Mouse (Mus musculus): ENCODE measurements around the gene Chrnb1. TPM values are rescaled to one million over a fixed set of nuclear protein-coding genes. Genes with fewer than 3 reads are reported as not detected.

Chrnb1 gene
- total RNA-seq, 2 experiments from 2014 or later, result 0.36 TPM; not detected in 1

DNA sequence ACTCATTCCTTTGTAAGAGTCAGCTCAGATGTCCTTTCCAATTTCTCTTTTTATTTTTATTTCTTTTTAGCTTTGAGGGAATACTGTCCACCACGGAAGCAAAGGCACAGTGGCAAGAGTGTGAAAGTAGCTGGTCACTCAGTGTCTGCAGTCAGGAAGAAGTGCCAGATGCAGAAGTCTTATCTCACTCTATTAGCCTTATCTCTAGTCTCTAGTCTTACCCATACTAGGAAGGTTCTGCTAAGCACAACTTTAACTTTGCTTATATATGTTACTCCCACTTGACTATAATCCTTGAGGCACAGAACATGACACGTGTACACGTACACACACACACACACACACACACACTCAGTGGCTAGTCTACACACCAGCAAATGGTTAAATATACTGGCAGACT is 44.1 kb downstream of the Chrnb1 start:
- ATAC-seq (ENCODE audit: poor library complexity, severe bottlenecking), result no peak

Other genes starting within 250 kb of the Chrnb1 start
Only the 30 nearest of the 45 such genes appear.
- gene Fxr2, start 163.0 kb downstream of the Chrnb1 start, total RNA-seq (2015), result 25.3 and 29.0 TPM in 2 replicates
- gene Fxr2, start 163.0 kb downstream of the Chrnb1 start, total RNA-seq (2017), result 33.3 and 36.5 TPM in 2 replicates
- not detected in 2 replicates for gene Sox15, start 140.6 kb downstream of the Chrnb1 start, total RNA-seq (2015)
- gene Sox15, start 140.6 kb downstream of the Chrnb1 start, total RNA-seq (2017), result 0.22 TPM in 1 of 2 replicates, not detected in the other
- gene Mpdu1, start 133.3 kb downstream of the Chrnb1 start, total RNA-seq (2015), result 34.9 and 40.9 TPM in 2 replicates
- 55.7 and 56.5 TPM in 2 replicates for gene Mpdu1, start 133.3 kb downstream of the Chrnb1 start, total RNA-seq (2017)
- 302 and 304 TPM in 2 replicates for gene Cd68, start 129.8 kb downstream of the Chrnb1 start, total RNA-seq (2015)
- gene Cd68, start 129.8 kb downstream of the Chrnb1 start, total RNA-seq (2017), result 195 and 219 TPM in 2 replicates
- gene Eif4a1, start 123.5 kb downstream of the Chrnb1 start, total RNA-seq (2015), result 457 and 494 TPM in 2 replicates
- gene Eif4a1, start 123.5 kb downstream of the Chrnb1 start, total RNA-seq (2017), result 511 and 523 TPM in 2 replicates
- gene Senp3, start 113.9 kb downstream of the Chrnb1 start, total RNA-seq (2015), result 94.3 and 104 TPM in 2 replicates
- 68.9 and 80.8 TPM in 2 replicates for gene Senp3, start 113.9 kb downstream of the Chrnb1 start, total RNA-seq (2017)
- gene Tnfsf13, start 110.2 kb downstream of the Chrnb1 start, total RNA-seq (2015), result 37.7 and 47.2 TPM in 2 replicates
- 74.3 and 78.9 TPM in 2 replicates for gene Tnfsf13, start 110.2 kb downstream of the Chrnb1 start, total RNA-seq (2017)
- 25.5 and 25.9 TPM in 2 replicates for gene Tnfsf12, start 100.1 kb downstream of the Chrnb1 start, total RNA-seq (2015)
- 3.2 and 4.9 TPM in 2 replicates for gene Tnfsf12, start 100.1 kb downstream of the Chrnb1 start, total RNA-seq (2017)
- gene Tnfsfm13, start 99.8 kb downstream of the Chrnb1 start, total RNA-seq (2015), result 11.6 and 13.6 TPM in 2 replicates
- 8.5 and 12.2 TPM in 2 replicates for gene Tnfsfm13, start 99.8 kb downstream of the Chrnb1 start, total RNA-seq (2017)
- gene Polr2a, start 37.3 kb downstream of the Chrnb1 start, total RNA-seq (2015), result 116 and 118 TPM in 2 replicates
- 38.6 and 42.9 TPM in 2 replicates for gene Polr2a, start 37.3 kb downstream of the Chrnb1 start, total RNA-seq (2017)
- gene Slc35g3, start 34.0 kb downstream of the Chrnb1 start, total RNA-seq (2015), result not detected in 2 replicates
- not detected in 2 replicates for gene Slc35g3, start 34.0 kb downstream of the Chrnb1 start, total RNA-seq (2017)
- gene Zbtb4, start 30.0 kb downstream of the Chrnb1 start, total RNA-seq (2015), result 1.6 and 2.6 TPM in 2 replicates
- 1.4 and 2.4 TPM in 2 replicates for gene Zbtb4, start 30.0 kb downstream of the Chrnb1 start, total RNA-seq (2017)
- gene Fgf11, start 5.9 kb upstream of the Chrnb1 start, total RNA-seq (2015), result 0.14 TPM in 1 of 2 replicates, not detected in the other
- gene Fgf11, start 5.9 kb upstream of the Chrnb1 start, total RNA-seq (2017), result not detected in 2 replicates
- gene Tmem102, start 9.7 kb upstream of the Chrnb1 start, total RNA-seq (2015), result not detected in 2 replicates
- gene Tmem102, start 9.7 kb upstream of the Chrnb1 start, total RNA-seq (2017), result not detected in 2 replicates
- gene Gm39566, start 19.4 kb upstream of the Chrnb1 start, total RNA-seq (2015), result not detected in 2 replicates
- not detected in 2 replicates for gene Gm39566, start 19.4 kb upstream of the Chrnb1 start, total RNA-seq (2017)
- not detected in 2 replicates for gene Spem2, start 22.5 kb upstream of the Chrnb1 start, total RNA-seq (2015)
- not detected in 2 replicates for gene Spem2, start 22.5 kb upstream of the Chrnb1 start, total RNA-seq (2017)
- not detected in 2 replicates for gene Spem1, start 26.2 kb upstream of the Chrnb1 start, total RNA-seq (2015)
- gene Spem1, start 26.2 kb upstream of the Chrnb1 start, total RNA-seq (2017), result not detected in 2 replicates
- gene Nlgn2, start 41.8 kb upstream of the Chrnb1 start, total RNA-seq (2015), result 0.20 and 0.48 TPM in 2 replicates
- 0.16 and 0.88 TPM in 2 replicates for gene Nlgn2, start 41.8 kb upstream of the Chrnb1 start, total RNA-seq (2017)
- 217 and 226 TPM in 2 replicates for gene Tmem256, start 42.6 kb upstream of the Chrnb1 start, total RNA-seq (2015)
- 117 and 158 TPM in 2 replicates for gene Tmem256, start 42.6 kb upstream of the Chrnb1 start, total RNA-seq (2017)
- gene Plscr3, start 50.4 kb upstream of the Chrnb1 start, total RNA-seq (2015), result 19.8 and 23.7 TPM in 2 replicates
- 10.8 and 18.1 TPM in 2 replicates for gene Plscr3, start 50.4 kb upstream of the Chrnb1 start, total RNA-seq (2017)
- not detected in 2 replicates for gene Tnk1, start 62.8 kb upstream of the Chrnb1 start, total RNA-seq (2015)
- gene Tnk1, start 62.8 kb upstream of the Chrnb1 start, total RNA-seq (2017), result 0.04 TPM in 1 of 2 replicates, not detected in the other
- not detected in 2 replicates for gene Tmem95, start 82.1 kb upstream of the Chrnb1 start, total RNA-seq (2015)
- gene Tmem95, start 82.1 kb upstream of the Chrnb1 start, total RNA-seq (2017), result not detected in 2 replicates
- 2.9 and 3.3 TPM in 2 replicates for gene Kctd11, start 85.5 kb upstream of the Chrnb1 start, total RNA-seq (2015)
- 3.0 and 3.3 TPM in 2 replicates for gene Kctd11, start 85.5 kb upstream of the Chrnb1 start, total RNA-seq (2017)
- 19.3 and 19.7 TPM in 2 replicates for gene Acap1, start 99.6 kb upstream of the Chrnb1 start, total RNA-seq (2015)
- gene Acap1, start 99.6 kb upstream of the Chrnb1 start, total RNA-seq (2017), result 44.4 and 53.5 TPM in 2 replicates
- gene 2810408A11Rik, start 105.0 kb upstream of the Chrnb1 start, total RNA-seq (2015), result 1.6 and 2.6 TPM in 2 replicates
- 1.5 and 1.8 TPM in 2 replicates for gene 2810408A11Rik, start 105.0 kb upstream of the Chrnb1 start, total RNA-seq (2017)
- 7.1 and 9.9 TPM in 2 replicates for gene Neurl4, start 105.1 kb upstream of the Chrnb1 start, total RNA-seq (2015)
- gene Neurl4, start 105.1 kb upstream of the Chrnb1 start, total RNA-seq (2017), result 11.9 and 18.9 TPM in 2 replicates
- gene Gps2, start 117.9 kb upstream of the Chrnb1 start, total RNA-seq (2015), result 140 and 156 TPM in 2 replicates
- gene Gps2, start 117.9 kb upstream of the Chrnb1 start, total RNA-seq (2017), result 56.4 and 64.9 TPM in 2 replicates
- gene Eif5a, start 126.0 kb upstream of the Chrnb1 start, total RNA-seq (2015), result 575 and 614 TPM in 2 replicates
- 561 and 596 TPM in 2 replicates for gene Eif5a, start 126.0 kb upstream of the Chrnb1 start, total RNA-seq (2017)
- gene Ybx2, start 139.9 kb upstream of the Chrnb1 start, total RNA-seq (2015), result not detected in 2 replicates
- not detected in 2 replicates for gene Ybx2, start 139.9 kb upstream of the Chrnb1 start, total RNA-seq (2017)
- not detected in 2 replicates for gene Slc2a4, start 152.2 kb upstream of the Chrnb1 start, total RNA-seq (2015)
- gene Slc2a4, start 152.2 kb upstream of the Chrnb1 start, total RNA-seq (2017), result 0.07 TPM in 1 of 2 replicates, not detected in the other